Mouse (Mus musculus) gastrocnemius, postnatal 25 days (tissue): Measurements from ENCODE around the gene Prmt1. TPM values are rescaled to one million over a fixed set of nuclear protein-coding genes. Genes with fewer than 3 reads are reported as not detected.
A peak's percentile ranks its signal among the peaks of the same experiment; 100 is the strongest.
"Not testable (repeated sequence)": the region's sequence is repeated elsewhere in the genome, so short reads cannot be mapped to it uniquely, and the experiment has no call there.

Experiments used
- DNase-seq: peaks from one replicate; pipeline ENCODE4 v3.0.0; 2022
- long read RNA-seq, 2 experiments: library from polyadenylated mRNA; stranded (forward); transcript quantifications; one replicate each; pipeline ENCODE4 v2.0.0; 2021
- total RNA-seq, 2 experiments: library from RNA; stranded (reverse); gene quantifications; 1 replicate in 1 of 2; 2 replicates in 1 of 2; pipeline ENCODE4 v1.2.3; 2021

The Prmt1 gene
- 100 to 1,000 TPM; 119 to 142 TPM for total RNA-seq
- long read RNA-seq, experiment 1, transcript Prmt1-203 (10 exons, 2,147 nt), result major isoform, 15 of 26 reads
- long read RNA-seq, experiment 1, partial matches to known transcripts, result 1 of 26 reads
- long read RNA-seq, experiment 1, other reads (novel, unspliced or antisense), result 8 of 26 reads
- long read RNA-seq, experiment 2, transcript Prmt1-202 (11 exons, 1,508 nt), result minor isoform, 14 of 42 reads
- long read RNA-seq, experiment 2, transcript Prmt1-203 (10 exons, 2,147 nt), result major isoform, 20 of 42 reads
- long read RNA-seq, experiment 2, partial matches to known transcripts, result 3 of 42 reads
- long read RNA-seq, experiment 2, other reads (novel, unspliced or antisense), result 5 of 42 reads

DNA sequence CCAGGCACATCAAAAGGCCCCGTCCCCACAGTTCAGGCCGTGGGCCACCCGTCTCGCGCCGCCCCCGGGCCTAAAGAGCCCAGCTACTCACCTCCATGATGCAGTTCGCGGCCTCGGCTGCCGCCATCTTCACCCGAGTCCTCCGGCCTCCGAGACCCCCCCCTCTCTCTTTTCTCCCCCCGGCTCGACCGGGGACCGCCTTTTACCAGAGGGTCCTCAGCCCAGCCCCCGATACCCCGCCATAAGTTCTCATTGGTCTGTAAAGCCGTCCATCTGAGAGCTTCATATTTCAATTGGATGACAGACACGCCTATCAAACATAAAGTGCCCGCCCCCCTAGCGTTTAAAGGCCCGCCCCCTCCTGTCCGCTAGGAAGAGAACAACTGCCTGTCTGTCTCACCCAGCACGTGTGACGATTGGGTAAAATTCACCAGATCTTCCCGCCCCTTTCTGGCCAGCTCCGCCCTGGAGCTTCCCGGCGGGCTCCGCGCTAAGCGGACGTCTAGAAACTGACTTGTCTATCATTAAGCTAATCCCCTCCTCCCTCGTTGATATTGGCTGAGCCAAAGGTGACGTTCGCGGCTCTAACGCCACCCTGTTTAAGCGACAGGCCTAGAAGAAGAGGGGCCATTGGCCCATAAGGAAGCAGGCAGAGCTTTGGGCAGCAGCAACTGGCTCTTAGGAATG is at the start of gene Prmt1:
TSS of gene Prmt1 (minus strand) at position 377 of the 687 bp plus-strand sequence.
- peak; percentile 99 for DNase-seq

- DNase-seq, result no peak
Observed at GRCm38 (mm10) chr7:45035631-45036030, 49.3 kb upstream of the Prmt1 start.

DNA sequence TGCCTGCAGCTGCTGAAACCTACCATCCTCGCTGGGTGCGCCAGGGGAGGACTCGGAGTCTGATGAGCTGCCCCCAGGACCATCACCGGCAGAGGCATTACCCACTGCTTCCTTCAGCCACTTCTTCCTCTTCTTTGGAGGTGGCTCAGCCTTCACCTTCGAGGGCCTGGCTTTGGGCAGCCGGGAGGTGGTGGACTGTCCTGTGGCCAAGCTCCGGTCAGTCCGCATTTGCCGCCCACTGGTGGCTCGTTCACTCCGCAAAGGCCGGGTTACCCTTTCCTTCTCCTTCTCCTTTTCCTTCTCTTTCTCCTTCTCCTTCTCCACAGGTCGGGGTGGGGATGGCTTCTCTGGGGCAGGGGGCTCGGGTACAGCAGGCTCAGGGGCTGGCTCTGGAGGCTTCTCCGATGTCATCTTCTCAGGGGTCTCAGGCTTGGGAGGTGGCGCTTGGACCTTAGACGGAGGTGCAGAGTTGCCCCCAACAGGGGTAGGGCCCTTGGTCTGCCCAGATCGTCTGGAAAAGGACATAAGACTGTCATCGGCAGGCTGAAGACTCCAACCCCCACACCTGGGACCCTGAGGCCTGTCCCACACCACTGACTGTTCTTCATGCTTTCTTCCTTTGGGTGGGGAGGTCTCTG is 47.5 kb upstream of the Prmt1 start:
- DNase-seq, result no peak

- DNase-seq, result no peak
Observed at GRCm38 (mm10) chr7:45030857-45031256, 44.5 kb upstream of the Prmt1 start.

- no peak for DNase-seq
Observed at GRCm38 (mm10) chr7:45029995-45030394, 43.6 kb upstream of the Prmt1 start.

- peak; percentile 6 for DNase-seq
Observed at GRCm38 (mm10) chr7:45028351-45028750, 42.0 kb upstream of the Prmt1 start.

- no peak for DNase-seq
Observed at GRCm38 (mm10) chr7:45027761-45028160, 41.4 kb upstream of the Prmt1 start.

DNA sequence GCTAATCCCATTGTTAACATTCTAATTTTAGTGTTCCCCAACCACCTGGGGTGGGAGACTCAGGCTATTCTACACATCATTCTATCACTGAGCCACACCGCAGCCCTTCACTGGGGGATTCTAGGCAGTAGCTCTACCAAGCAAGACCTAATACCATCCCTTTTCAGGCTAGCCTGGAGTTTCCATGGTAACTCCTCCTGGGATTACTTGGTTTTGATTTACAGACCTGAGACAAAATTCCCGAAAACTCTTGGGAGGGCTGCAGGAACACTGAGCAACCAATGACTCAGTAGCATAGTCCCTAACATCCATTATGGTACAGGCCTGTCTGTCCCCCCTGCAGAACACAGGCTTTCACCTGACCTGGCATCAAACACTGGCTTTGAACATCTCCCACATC is 39.9 kb upstream of the Prmt1 start:
- DNase-seq, result no peak

GRCm38 (mm10) chr7:45025601-45026220 is 39.3 kb upstream of the Prmt1 start:
- peak; percentile 42 for DNase-seq

DNA sequence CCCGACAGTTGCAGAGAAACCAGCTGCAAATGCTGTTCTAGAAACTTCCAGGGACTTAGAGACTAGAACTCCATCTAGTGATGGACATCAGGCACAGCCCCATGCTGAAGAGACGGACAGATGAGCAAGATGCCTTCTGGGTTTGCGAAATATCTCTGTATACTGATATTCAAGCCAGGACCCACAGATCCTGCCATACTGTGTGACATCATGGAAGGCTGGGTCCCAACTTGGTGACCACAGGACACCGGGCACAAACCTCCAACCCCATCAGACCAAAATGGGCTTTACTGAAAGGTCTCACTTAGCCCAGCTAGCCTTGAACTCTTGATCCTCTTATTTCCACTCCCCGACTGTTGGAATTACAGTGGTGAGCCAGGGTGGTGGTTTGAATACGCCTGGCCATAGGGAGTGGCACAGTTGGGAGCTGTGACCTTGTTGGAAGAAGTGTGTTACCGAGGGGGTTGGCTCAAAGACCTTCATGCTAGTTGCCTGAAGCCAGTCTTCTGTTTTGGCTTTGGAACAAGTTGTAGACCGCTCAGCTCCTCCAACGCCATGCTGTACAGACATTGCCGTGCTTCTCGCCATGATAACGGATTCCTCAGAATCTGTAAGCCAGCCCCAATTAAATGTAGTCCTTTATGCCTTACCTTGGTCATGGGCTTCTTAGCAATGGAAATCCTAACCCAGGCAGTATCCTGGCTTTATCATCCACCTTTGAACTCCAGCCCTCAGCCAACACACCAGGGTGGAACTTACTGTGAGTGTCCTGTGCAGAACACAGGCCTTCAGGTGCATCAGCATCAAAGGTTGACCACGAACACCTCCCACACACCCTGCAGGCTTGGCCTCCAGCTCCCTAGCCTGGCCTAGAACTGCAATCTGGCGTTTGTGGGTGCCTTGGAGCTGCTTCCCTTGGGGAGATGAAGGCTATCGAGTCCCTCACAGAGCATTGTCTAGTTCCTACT is 38.2 kb upstream of the Prmt1 start:
- no peak for DNase-seq

GRCm38 (mm10) chr7:45023711-45024110 is 37.3 kb upstream of the Prmt1 start:
- DNase-seq, result not testable (repeated sequence)

DNA sequence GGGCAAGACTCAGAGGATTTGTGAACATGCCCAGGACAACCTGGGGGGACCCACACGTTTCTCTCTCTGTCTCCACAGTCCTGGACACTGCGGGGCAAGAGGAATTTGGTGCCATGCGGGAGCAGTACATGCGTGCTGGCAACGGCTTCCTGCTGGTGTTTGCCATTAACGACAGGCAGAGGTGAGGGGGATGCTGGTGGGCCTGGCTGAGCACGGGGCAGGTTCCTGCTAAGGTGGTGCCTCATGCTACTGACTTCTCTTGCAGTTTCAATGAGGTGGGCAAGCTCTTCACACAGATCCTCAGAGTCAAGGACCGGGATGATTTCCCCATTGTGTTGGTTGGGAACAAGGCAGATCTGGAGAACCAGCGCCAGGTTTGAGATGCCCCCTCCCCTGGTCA is 33.9 kb upstream of the Prmt1 start:
- DNase-seq, result no peak

GRCm38 (mm10) chr7:45019031-45019571 is 32.7 kb upstream of the Prmt1 start:
- DNase-seq, result peak; percentile 85

DNA sequence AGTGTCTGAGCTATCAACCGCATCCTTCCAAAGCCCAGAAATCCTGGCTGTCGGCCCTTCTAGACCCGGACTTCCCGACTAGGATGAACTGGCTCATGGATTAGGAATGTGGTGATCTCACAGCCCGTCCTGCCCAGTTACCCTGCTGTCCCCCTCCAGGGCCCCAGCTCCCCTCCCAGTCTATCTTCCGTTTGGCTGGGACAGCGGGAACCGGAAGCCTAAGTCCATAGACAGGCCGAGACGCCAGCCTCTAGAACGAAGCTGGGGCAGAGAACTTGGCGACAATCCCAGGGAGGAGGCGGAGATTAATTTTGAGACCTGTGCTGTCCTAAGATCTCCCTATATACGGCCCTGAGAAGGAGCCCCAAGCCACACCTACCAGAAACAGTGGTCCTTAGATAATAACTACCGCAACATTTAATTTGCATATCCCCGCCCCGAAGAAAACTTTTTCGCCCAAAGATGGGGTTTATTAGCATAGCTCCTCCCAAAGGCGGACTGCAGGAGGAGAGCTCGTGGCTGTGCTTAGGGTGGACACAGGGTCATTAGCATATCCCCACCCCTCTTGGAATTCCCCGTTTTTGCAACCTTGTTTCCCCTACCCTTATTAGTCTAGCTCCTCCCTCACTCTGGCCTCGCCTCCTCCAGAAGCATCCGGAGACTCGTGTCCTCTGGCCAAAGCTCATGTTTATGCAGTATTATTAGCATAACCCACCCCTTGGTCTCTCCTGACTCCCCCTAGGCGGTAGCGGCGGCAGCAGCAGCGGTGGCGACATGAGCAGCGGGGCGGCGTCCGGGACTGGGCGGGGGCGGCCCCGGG is 31.1 kb upstream of the Prmt1 start, which contains the start of gene Rras:
TSS of gene Rras (plus strand) at position 720 of the 820 bp plus-strand sequence.
- DNase-seq, result peak; percentile 96

DNA sequence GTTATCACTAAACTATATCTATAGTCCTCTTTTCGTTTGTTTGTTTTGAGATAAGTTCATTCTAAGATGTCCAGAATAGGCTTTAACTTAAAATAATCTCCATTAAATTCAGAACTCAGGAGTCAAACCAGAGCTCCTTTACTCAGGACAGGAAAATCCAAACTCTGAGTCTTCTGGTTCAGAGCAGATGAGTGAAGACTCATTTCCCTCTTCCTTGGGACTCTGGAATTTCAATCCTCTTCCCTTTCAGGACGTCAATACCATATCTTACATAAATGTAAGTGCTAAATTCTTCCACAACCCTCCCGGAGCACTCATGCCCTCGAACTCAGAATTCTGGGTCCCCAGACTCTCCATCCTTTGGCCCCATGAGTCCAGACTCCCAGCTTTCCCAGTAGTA is 30.4 kb upstream of the Prmt1 start:
- DNase-seq, result no peak

GRCm38 (mm10) chr7:45015957-45016612 is 29.7 kb upstream of the Prmt1 start, which contains the start of gene Scaf1:
TSS of gene Scaf1 (minus strand) at chr7:45016363.
- DNase-seq, result peak; percentile 100

DNA sequence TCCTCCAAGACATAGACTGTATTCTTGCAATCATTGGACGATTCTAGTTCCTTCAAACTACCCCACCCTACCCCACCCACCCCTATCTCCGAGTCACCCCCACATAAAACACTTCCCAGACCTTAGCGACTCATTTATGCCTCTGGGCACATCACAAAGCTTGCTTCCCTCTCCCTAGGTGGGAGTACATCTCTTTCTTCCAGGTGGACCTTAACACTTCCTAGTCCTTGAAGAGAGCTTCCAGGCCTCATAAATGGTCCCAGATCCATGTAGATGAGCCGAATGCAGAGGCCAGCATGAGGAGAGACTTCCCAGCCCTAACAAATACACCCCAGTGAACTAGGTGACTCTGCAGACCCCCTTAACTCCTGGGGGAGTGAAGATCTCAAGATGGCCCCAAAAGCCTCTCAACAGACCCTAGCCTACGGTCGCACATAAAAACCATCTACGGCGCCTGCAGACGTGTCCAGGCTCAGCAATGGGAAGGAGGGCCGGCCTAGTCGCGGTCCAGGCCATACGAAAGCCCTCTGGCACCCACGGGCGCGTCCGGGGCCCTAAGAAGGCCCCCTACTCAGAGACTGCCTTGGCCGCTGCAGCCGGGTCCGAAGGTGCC is 29.1 kb upstream of the Prmt1 start:
- no peak for DNase-seq

GRCm38 (mm10) chr7:45014096-45014451 is 27.7 kb upstream of the Prmt1 start:
- DNase-seq, result no peak
